Mouse (Mus musculus) forebrain, embryonic 16.5 days (tissue): ENCODE data around the gene Atxn7l3. TPM values are rescaled to one million over a fixed set of nuclear protein-coding genes. Genes with fewer than 3 reads are reported as not detected.

Source experiments
- ATAC-seq: fragments of 200-750 bp; cut with Nextera tagmentation; 2 replicates; pipeline ENCODE4 v1.8.0; 2017; ENCODE audit warnings: mild to moderate bottlenecking, moderate library complexity
- H3K27ac ChIP-seq: fragments of 300-500 bp; sonication (generic); 2 replicates; pipeline ENCODE4 v1.5.1; 2014; ENCODE audit warnings: low read length, control low read depth
- H3K27me3 ChIP-seq: fragments of 300-500 bp; sonication (generic); replicated peaks from 2 replicates; pipeline ENCODE4 v1.6.1; 2014; ENCODE audit warnings: low read length; ENCODE audit not compliant: control insufficient read depth, insufficient read depth
- H3K36me3 ChIP-seq: fragments of 300-500 bp; sonication (generic); 2 replicates; pipeline ENCODE4 v1.6.1; 2014; ENCODE audit not compliant: control insufficient read depth, insufficient read depth
- H3K4me1 ChIP-seq: fragments of 300-500 bp; sonication (generic); replicated peaks from 2 replicates; pipeline ENCODE4 v1.6.1; 2014; ENCODE audit warnings: low read length; ENCODE audit not compliant: control insufficient read depth, insufficient read depth
- H3K4me2 ChIP-seq: fragments of 300-500 bp; sonication (generic); 2 replicates; pipeline ENCODE4 v1.6.1; 2014; ENCODE audit warnings: mild to moderate bottlenecking, low read length, control low read depth
- H3K4me3 ChIP-seq: fragments of 300-500 bp; sonication (generic); replicated peaks from 2 replicates; pipeline ENCODE4 v1.5.1; 2014; ENCODE audit warnings: mild to moderate bottlenecking, low read length, control low read depth
- H3K9ac ChIP-seq: fragments of 300-500 bp; sonication (generic); replicated peaks from 2 replicates; pipeline ENCODE4 v1.6.1; 2014; ENCODE audit warnings: low read depth, low read length, control low read depth
- H3K9me3 ChIP-seq: fragments of 300-500 bp; sonication (generic); 2 replicates; pipeline ENCODE4 v1.6.1; 2016; ENCODE audit warnings: low read length; ENCODE audit not compliant: control insufficient read depth
- WGBS: fragments of 180-500 bp; shearing (Covaris S2); extraction: QIAGEN DNeasy Blood & Tissue Kit; methylation state at CpG from one replicate; pipeline ENCODE4 v1.1.7; 2014; 5-methylcytosine and 5-hydroxymethylcytosine counted together
- polyA plus RNA-seq: library from polyadenylated mRNA; unstranded; fragments of >200 nt; fragmentation: Nextera tagmentation; extraction: Ambion mirVana; gene quantifications from 2 replicates; pipeline ENCODE4 v1.2.1, GENCODE M21; 2015

Gene Atxn7l3
- polyA plus RNA-seq, 1 experiment from 2014 or later, result 29.5 TPM

DNA sequence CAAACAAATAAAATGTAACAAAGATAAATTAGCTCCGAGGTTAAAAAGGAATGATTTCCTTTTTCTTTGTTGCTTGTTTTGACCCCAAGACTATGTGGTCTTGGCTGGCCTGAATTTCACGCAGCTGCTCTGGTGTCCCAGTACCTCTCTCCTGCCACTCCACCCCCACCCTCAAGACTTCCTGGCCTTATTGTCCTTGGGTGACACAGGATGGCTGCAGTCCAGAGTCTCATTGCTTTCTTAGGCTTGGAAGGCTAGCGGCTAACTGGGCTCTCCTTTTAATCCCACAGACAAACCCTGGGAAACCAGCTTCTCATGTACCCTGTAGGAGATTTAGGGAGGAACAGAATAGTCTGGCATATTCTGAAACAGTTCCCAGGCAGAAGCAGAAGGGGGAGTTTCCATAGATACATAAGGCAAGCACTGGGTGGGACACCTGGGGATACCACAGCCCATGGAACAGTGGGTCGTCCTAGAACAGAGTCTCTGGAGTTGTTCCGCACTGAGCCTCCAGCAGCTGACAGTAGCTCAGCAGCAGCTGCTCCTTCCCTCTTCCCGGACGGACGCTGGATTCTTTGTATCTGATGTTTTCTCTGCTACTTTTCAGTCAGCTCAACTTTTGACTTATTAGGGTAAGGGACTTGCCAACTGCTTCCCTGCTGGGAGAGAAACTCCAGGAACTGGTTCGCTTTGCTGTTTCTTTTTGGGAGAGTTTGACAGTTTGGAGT is 38.7 kb upstream of the Atxn7l3 start:
- Histone ChIP-seq H3K9me3 (no peaks in the 10 kb centered on the region), H3K27ac (no peak overlapping the region), H3K27me3 (no peaks in the 10 kb centered on the region), H3K4me2 (no peak overlapping the region), H3K4me3 (no peak overlapping the region), H3K9ac (no peak overlapping the region), H3K4me1 (peaks cover 8% of the 10 kb centered on the region; the same call in 1 of the 2 replicates), H3K36me3 (no peaks in the 10 kb centered on the region)
- ATAC-seq, result no peak
- WGBS, result 25% methylated on average over 9 of the region's 9 CpGs

- H3K27me3 ChIP-seq, result no peaks in the 10 kb centered on the region
- no peaks in the 10 kb centered on the region for H3K9me3 ChIP-seq
- H3K9ac ChIP-seq, result no peak overlapping the region
- no peak overlapping the region for H3K4me2 ChIP-seq
- 51% methylated on average over 4 of the region's 4 CpGs for WGBS
- no peak overlapping the region for H3K4me3 ChIP-seq
- H3K27ac ChIP-seq, result no peak overlapping the region
- ATAC-seq, result no peak
- peaks cover 5% of the 10 kb centered on the region; the same call in 1 of the 2 replicates for H3K4me1 ChIP-seq
- no peaks in the 10 kb centered on the region for H3K36me3 ChIP-seq
Measured at GRCm38 (mm10) chr11:102334010-102334409, 37.6 kb upstream of the Atxn7l3 start.

- Histone ChIP-seq H3K4me2 (no peak overlapping the region), H3K27ac (no peak overlapping the region), H3K9me3 (no peaks in the 10 kb centered on the region), H3K9ac (no peak overlapping the region), H3K4me3 (no peak overlapping the region), H3K27me3 (no peaks in the 10 kb centered on the region), H3K4me1 (no peaks in the 10 kb centered on the region), H3K36me3 (no peaks in the 10 kb centered on the region)
- no peak for ATAC-seq
Measured at GRCm38 (mm10) chr11:102333061-102333460, 36.6 kb upstream of the Atxn7l3 start.

GRCm38 (mm10) chr11:102331806-102332205 is 35.4 kb upstream of the Atxn7l3 start:
- 55% methylated on average over 4 of the region's 4 CpGs for WGBS
- no peak for ATAC-seq
- H3K4me3 ChIP-seq, result no peak overlapping the region
- H3K4me1 ChIP-seq, result no peaks in the 10 kb centered on the region
- no peak overlapping the region for H3K9ac ChIP-seq
- H3K4me2 ChIP-seq, result no peak overlapping the region
- no peaks in the 10 kb centered on the region for H3K36me3 ChIP-seq
- no peaks in the 10 kb centered on the region for H3K27me3 ChIP-seq
- no peaks in the 10 kb centered on the region for H3K9me3 ChIP-seq
- H3K27ac ChIP-seq, result no peak overlapping the region

GRCm38 (mm10) chr11:102330039-102330438 is 33.6 kb upstream of the Atxn7l3 start:
- no peak overlapping the region for H3K27ac ChIP-seq
- no peaks in the 10 kb centered on the region for H3K36me3 ChIP-seq
- ATAC-seq, result no peak
- no peak overlapping the region for H3K9ac ChIP-seq
- no peaks in the 10 kb centered on the region for H3K27me3 ChIP-seq
- no peak overlapping the region for H3K4me2 ChIP-seq
- no peaks in the 10 kb centered on the region for H3K4me1 ChIP-seq
- H3K4me3 ChIP-seq, result no peak overlapping the region
- H3K9me3 ChIP-seq, result no peaks in the 10 kb centered on the region
- WGBS, result 74% methylated on average over 3 of the region's 3 CpGs

- no peak overlapping the region for H3K4me2 ChIP-seq
- no peaks in the 10 kb centered on the region for H3K36me3 ChIP-seq
- no peak for ATAC-seq
- H3K4me3 ChIP-seq, result no peak overlapping the region
- no peak overlapping the region for H3K27ac ChIP-seq
- H3K9me3 ChIP-seq, result no peaks in the 10 kb centered on the region
- H3K4me1 ChIP-seq, result no peaks in the 10 kb centered on the region
- no peak overlapping the region for H3K9ac ChIP-seq
- H3K27me3 ChIP-seq, result no peaks in the 10 kb centered on the region
Measured at GRCm38 (mm10) chr11:102329518-102329917, 33.1 kb upstream of the Atxn7l3 start.

GRCm38 (mm10) chr11:102327839-102328238 is 31.4 kb upstream of the Atxn7l3 start:
- Histone ChIP-seq H3K27me3 (no peaks in the 10 kb centered on the region), H3K27ac (no peak overlapping the region), H3K9ac (no peak overlapping the region), H3K36me3 (no peaks in the 10 kb centered on the region), H3K4me1 (peaks cover 5% of the 10 kb centered on the region; the same call in 1 of the 2 replicates), H3K4me2 (no peak overlapping the region), H3K4me3 (no peak overlapping the region), H3K9me3 (no peaks in the 10 kb centered on the region)
- WGBS, result 89% methylated on average over 7 of the region's 7 CpGs
- ATAC-seq, result no peak

GRCm38 (mm10) chr11:102327250-102327649 is 30.8 kb upstream of the Atxn7l3 start:
- H3K4me3 ChIP-seq, result no peak overlapping the region
- 60% methylated on average over 5 of the region's 5 CpGs for WGBS
- no peaks in the 10 kb centered on the region for H3K27me3 ChIP-seq
- no peak overlapping the region for H3K4me2 ChIP-seq
- H3K9ac ChIP-seq, result no peak overlapping the region
- H3K9me3 ChIP-seq, result no peaks in the 10 kb centered on the region
- no peak for ATAC-seq
- H3K4me1 ChIP-seq, result peaks cover 6% of the 10 kb centered on the region; the same call in 1 of the 2 replicates
- H3K27ac ChIP-seq, result no peak overlapping the region
- no peaks in the 10 kb centered on the region for H3K36me3 ChIP-seq

GRCm38 (mm10) chr11:102323516-102323915 is 27.1 kb upstream of the Atxn7l3 start:
- Histone ChIP-seq H3K4me1 (peaks cover 13% of the 10 kb centered on the region; the same call in 1 of the 2 replicates), H3K27ac (no peak overlapping the region), H3K9me3 (no peaks in the 10 kb centered on the region), H3K27me3 (no peaks in the 10 kb centered on the region), H3K4me2 (no peak overlapping the region), H3K4me3 (no peak overlapping the region), H3K9ac (no peak overlapping the region), H3K36me3 (no peaks in the 10 kb centered on the region)
- ATAC-seq, result no peak
- 92% methylated on average over 1 of the region's 1 CpGs for WGBS

DNA sequence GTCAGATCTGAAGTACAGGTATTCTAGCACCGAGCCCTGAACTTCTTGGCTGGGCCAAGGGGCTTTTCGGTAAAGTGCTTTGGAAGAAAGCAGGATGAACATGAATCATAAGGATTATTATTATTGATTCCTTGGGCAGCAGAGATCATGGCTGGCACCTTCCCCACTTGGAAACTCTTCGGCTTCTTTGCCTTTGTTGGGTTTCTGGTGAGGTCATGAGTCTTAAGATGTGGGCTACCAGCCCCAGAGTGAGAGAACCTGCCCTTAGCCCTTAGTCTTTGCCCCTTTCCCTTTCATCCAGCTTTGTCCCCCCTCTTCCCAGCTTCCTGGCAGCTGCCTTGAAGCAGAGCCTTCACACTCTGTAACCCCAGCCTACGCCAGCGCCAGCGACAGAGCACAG is 25.5 kb upstream of the Atxn7l3 start:
- Histone ChIP-seq H3K4me1 (peaks cover 13% of the 10 kb centered on the region; the same call in 1 of the 2 replicates), H3K4me3 (no peak overlapping the region), H3K27me3 (no peaks in the 10 kb centered on the region), H3K36me3 (no peaks in the 10 kb centered on the region), H3K27ac (no peak overlapping the region), H3K4me2 (no peak overlapping the region), H3K9ac (no peak overlapping the region), H3K9me3 (no peaks in the 10 kb centered on the region)
- no peak for ATAC-seq
- 81% methylated on average over 6 of the region's 6 CpGs for WGBS
